Mouse (Mus musculus): ENCODE data around the gene Slc18b1.

GRCm38 (mm10) chr10:23754166-23754565 lies 42.6 kb upstream of the Slc18b1 start:
- no peak for TF ChIP-seq CTCF (IDR thresholded peaks at IDR 0.05 in 2 of 3, conservative IDR thresholded peaks at IDR 0.05 in 1 of 3; ENCODE audit: control insufficient read depth in 1 of 3, insufficient read depth in 1 of 3, low read depth in 2 of 3, low read length in 3 of 3, poor library complexity in 1 of 3, severe bottlenecking in 1 of 3)
- TF ChIP-seq USF1 (IDR thresholded peaks at IDR 0.05; ENCODE audit: low read depth, low read length): no peak
- TF ChIP-seq E2F4 (IDR thresholded peaks at IDR 0.05; ENCODE audit: borderline replicate concordance, low read depth, low read length): no peak
- no peak for TF ChIP-seq GATA1 (IDR thresholded peaks at IDR 0.05; ENCODE audit: low read depth, low read length)
- TF ChIP-seq MAZ (IDR thresholded peaks at IDR 0.05; ENCODE audit: low read depth, low read length): no peak
